Mouse (Mus musculus): ENCODE results near the gene Nkx2-3.

The Nkx2-3 gene

DNA sequence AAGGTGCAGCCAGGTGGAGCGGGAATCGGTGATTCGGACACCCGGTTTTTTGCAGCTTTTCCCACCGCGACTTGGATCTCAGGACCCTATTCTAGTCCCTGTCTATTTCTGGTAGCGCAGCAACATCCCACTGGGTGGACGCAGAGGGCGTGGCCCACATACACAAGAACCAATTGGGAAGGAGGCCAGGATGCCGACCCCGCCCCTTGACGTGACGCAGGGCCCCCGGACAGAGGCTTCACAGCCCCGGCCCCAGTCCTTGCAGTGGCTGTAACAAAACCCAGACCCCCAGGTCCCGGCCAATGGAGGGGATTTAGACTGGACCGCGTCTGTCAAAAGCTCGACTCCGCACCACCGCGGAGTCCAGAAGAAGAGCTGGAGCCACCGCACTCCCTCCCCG, at the start of gene Nkx2-3:
Gene Nkx2-3, plus strand, starts transcription at position 275 of the 400 bp plus-strand sequence.
- DNase-seq = peak in 1 of 2 experiments; percentile 20

DNA sequence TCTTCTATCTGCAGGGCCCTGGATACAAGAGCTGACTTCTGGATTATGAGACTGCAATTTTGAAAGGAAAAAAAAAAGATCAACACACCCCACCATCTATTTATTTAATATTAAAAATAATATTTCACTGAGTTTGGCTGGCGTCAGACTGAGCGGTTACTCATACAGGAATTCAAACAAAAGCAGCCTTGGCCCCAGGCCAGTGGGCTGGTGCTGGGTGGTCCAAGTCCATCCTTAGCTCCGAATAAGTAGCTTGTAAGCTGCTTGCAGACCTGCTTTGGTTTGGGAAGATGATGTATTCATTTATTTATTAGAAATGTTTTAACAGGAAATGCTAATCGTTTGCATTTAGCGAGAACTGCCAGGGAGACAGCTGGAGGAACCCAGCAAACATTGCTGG, 49.0 kb upstream of the Nkx2-3 start:
- DNase-seq = no peak

DNA sequence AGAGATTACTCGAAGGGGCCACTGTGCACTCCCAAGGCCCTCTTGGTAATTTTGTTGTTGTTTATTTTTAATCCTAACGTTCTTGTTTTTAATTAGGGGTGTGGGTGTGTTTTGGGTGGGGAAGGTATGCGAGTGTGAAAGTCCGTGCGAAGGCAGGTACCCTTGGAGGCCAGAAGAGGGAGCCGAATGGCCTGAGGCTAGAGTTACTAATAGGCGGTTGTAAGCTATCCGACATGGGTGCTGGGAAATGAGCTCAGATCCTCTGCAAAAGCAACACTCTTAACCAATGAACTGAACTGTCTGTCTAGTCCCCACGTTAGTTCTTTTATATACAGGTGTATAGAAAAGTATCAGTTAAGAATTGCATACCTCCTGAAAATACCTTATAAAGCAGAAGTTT, 43.8 kb upstream of the Nkx2-3 start:
- no peak for DNase-seq

DNA sequence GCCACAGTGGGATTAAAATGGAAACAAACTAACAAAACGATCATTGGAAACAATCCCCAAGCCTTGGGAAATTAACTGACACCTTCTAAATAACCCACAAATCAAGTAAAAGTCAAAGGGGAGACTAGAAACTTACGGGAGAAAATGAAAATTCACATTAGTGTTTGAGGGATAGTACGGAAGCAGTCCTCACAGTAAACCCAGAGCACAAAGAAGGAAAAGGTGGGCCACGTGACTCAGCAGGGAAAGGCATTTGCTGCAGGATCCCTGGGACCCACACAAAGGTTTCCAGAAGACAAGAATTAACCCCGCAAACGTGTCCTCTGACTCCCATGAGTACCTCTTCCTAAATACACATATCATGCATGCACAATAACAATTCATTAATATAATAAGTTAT, 43.0 kb upstream of the Nkx2-3 start:
- no peak for DNase-seq

DNA sequence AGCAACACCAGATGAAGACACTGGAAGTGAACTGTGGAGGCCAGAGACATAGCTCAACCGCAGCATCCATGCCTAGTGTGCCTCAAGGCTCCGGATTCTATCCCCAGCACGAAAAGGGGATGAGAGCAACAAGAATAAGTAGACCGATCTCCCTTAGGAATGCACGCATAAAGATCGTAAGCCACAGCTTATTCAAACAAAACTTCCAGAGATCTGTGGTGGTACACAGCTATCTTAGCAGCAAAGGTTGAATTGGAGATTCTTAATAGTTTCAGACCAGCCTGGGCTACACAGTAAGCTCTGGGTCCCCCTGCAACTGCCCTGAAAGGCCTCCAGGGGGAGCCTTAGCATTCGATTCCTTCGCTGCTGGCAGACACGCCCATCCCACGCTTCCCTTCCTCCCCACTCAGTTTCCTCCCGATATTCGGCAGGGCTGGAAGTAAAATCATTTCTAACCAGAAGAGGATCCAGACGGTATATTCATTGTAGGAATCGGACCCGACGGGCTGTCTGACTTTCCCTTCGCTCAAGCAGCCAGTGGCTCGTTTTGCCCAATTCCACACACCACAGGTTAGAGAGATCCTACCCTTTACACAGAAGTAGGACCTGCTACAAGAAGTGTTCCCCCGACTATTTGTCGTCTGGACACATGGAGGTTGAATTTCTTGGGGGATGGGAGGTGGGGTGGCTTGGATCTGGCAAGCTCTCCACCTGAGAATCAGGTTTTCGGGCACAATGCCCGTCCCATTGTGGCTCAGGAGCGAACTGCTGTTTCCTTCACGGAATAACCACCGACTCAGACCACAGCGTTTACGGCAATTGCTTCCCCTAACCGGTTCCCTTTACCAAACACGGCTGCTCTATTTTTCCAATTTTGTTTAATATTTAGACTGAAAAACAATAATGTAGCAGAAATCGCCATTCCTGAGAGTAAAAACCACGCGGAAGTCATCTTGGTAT, 41.0 kb upstream of the Nkx2-3 start:
- DNase-seq = peak; percentile 67 to 72

DNA sequence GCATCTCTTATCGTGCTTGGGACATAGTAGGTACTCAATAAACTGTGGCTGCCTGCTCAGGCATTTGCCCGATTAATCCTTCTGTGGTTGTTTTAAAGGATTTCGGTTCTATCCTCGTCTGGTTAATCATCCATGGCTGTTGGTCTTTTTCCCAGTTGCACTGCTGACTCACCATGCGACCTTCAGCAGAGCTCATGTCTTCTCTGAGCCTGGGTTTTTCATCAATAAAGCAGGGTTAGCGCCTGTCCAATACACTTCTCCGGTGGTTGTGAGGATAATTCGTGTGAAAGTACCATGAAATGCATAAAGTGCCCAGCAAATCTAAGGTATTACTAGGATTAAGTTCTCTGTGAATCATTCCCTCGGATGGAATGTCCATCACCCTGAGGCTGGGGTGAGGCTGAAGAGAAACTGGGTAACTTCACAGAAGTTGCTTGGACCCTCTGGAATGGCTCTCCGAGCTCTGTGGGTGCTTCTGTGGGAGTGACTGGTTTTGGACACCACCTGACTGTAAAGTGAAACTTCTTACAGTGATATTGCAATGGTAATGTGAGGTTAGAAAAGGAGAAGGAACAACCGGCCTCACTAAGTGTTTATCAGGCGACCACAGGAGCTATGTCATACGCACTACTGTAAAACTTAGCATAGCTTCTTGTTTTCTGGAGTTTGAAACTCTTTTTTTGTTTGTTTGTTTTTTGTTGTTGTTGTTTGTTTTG, 32.9 kb upstream of the Nkx2-3 start:
- no peak for DNase-seq

DNA sequence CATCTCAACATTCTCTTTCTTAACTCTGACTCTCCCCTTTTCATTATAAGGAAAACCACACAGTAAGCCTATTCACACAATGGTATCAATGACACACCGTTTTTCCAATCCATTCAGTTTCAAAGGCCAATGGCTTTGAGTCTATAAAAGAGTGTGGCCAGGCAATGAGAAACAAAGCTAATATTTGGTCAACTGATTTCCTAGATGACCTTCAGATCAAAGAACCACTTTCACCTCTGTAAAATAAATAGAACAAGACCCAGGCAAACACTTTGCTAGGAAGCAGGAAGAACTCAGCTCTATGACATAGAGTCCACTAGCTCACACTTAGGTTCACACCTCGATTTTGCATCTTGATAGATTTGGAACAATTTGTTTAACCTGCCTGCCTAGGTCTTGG, 30.9 kb upstream of the Nkx2-3 start:
- no peak for DNase-seq

DNA sequence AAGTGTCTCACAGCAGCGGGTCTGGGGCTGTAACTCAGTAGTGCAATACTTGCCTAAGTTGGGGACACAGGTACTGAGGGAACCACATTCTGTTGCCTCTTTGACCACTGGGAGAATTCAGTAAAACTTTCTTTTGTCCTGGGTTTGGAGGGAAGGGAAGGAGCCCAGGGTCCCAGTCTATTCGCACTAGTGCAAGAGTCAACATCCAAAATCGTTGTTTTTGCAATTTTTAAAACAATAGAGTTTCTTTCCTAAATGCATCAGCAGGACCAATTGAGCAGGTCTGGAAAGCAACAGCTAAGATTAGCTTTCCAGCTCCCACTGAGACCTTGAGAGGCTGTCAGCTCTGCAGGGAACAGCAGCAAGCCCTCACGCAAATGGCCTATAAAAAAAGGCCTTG, 28.9 kb upstream of the Nkx2-3 start:
- no peak for DNase-seq

DNA sequence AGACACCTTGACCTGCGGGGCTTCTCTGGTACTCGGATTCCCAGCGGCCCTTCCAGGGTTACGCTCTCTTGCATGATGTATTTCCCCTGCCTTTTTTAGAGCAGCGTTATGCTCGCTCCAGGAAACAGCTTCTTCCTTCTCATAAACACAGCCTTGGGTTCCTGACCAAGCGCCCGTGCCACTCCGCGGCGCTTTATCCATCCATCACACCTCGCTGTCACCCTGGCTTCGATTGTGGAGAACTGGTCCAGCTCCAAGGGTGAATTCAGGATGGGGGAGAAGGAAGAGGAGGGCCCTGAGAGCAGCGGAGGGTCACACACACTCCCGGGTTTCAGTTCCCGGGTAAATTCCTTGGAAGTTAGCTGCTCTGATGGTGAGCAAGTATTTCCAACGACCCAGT, 28.5 kb upstream of the Nkx2-3 start:
- no peak for DNase-seq

DNA sequence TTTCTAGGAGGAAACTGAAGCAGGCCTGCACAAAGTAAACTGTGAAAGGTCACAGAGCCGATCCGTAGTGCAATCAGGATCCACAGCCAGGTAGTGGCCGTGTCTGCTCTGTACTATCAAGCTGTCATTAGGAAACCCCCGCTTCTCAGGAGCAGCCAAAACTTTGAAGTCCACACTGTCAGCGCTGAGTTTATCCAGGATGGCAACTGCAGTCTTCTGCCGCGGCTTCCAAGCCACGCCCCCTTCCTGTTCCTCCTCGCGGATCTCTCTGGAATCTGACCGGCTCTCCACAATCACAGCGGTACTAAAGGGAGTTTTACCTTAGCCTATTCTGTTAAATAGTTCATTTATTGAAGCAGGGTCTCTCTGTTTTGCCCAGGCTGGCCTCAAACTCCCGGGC, 27.3 kb upstream of the Nkx2-3 start:
- DNase-seq = no peak

DNA sequence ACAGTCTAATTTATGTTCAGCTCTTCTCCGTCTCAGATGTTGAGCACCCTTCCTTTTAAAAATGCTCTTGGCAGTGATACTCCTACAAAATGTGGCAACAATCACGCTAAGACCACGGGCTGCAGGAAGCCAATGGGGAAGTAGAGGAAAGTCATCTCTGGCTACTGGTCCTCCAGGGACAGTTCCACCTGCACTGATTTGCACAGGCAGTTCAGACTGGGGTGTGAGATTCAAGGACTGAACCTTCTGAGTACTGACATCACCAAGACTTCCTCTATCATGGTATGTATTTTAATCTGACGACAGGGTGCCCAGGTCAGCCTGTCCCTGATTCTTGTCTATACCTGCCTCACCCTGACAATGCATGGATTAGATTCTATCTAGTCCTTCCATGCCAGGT, 20.1 kb upstream of the Nkx2-3 start:
- no peak for DNase-seq

DNA sequence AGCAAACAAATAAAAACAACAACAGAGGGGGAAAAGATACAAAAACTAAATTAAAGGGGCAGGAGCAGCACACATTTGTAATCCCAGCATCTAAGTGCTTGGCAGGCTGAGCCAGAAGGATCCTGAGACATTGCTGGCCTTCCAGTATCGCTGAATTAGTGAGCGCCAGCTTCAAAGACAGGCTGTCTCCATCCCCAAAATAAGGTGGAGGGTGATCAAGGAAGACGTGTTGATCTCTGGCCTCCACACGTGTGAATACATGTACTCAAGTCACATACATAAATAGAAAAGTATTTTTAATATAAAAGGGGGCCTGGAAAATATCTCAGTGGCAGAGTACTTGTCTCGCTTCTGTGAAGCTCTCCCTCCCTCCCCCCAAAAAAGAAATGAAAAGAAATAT, 15.1 kb upstream of the Nkx2-3 start:
- DNase-seq = no peak

DNA sequence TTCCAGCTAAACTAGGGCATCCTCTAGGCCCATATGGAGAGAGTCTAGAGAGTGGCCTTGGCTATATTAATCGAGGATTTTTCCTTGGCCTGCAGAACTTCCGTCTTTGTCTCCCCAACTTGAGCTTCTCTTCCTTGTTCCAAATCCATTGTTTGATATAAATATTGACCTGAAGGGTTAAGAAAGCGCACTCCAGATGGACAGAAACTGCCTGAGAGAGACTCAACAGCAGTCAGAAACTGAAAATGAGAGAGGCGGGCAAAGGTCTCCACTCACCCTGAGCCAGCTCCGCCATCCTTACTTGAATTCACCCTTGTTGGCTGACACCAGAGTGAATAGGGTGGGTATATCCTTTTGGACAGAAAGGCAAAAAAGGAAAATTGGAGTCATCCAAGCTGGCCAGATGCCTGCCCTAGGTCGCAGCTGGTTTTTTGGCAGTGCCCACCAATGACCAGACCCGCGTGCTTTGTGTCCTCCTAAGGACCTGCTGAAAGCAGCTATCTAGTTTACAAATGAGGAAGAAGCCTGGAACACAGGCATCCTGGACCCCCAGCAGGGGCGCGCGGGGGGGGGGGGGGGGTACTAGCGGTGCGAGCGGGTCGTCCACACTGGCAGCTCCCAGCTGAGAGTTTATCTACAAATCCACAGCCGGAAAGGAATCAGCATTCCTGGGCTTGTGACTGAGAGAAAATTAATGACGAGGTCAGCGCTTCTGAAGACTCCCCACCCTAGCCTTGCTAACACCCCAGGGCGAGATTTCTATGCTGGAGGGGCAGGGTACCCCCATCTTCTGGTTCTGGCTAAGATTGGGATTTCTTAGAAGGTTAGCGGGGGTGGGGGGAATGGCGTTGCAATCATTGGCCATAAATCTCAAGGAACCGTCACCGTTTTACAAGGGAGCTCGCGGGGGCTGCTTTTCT, 13.1 kb upstream of the Nkx2-3 start:
- no peak for DNase-seq

DNA sequence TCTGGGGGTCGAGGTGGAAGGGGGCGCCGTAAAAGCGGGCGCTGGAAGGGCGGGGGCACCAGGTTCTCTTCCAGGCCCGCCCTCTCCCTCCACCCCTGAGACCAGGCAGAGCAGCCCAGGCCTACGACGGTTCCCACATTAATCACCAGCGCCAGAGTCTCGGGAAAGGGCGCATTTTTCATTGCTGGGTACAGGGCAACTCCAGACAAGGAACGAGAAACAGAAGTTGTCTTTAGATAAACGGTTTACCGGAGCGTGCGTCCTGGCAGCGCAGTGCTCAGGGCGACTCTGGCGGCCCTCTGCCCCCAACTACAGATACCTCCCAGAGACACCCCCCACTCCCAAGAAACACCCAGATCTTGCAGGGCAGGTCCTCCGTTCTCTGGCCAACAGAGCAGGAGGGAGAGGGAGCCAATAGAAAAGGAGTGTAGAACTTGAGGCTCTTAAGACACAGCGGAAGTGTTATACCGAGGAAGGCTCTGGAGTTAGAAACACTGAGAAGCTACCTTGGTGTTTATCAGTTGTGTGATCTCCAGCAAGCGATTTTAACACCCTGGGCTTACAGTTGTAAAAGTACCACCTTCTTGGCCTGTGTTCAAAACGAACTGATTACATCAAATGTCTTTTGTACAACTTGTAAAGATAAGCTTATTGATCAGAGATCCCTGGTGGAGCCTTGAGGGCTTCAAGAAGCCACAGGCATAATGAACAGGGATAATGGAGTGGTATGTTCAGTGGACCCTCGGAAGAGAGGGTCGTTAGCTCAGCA, 12.2 kb upstream of the Nkx2-3 start:
- no peak for DNase-seq

DNA sequence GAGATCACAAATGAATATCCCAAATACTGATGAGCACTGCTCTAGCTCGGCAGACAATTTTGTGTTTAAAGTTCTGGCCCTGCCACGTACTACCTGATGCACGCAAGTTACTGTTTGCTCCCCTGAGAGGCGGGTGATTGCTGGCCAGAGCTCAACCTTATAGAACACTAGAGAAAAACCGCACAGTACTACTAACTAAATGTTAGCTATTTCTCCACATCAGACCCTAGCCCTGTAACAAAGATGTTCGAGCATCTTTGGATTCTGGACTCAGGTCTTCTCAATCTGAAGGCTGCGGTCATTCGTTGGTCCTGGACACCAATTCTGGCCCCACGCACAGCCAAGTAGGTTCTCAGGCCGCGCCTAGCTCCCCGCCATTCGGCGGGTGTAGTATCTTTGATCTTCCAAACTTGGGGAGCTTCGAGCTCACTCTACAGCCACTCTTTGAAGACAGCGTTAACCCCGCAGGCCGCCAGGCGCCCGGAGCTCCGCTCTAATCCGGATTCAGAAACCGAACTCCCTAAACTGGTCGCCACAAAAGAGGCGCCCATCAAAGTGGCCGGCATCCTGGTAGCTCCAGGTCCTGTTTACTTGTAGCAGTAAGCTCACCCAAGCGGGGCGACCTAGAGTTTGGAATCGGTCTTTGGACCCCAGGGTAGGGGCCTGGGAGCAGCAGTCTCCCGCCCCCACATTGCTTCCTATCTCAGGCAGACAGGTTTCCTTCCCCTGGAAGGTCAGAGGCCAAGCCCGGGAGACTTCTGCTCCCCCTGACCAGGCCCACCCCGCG, 11.4 kb upstream of the Nkx2-3 start:
- no peak for DNase-seq

DNA sequence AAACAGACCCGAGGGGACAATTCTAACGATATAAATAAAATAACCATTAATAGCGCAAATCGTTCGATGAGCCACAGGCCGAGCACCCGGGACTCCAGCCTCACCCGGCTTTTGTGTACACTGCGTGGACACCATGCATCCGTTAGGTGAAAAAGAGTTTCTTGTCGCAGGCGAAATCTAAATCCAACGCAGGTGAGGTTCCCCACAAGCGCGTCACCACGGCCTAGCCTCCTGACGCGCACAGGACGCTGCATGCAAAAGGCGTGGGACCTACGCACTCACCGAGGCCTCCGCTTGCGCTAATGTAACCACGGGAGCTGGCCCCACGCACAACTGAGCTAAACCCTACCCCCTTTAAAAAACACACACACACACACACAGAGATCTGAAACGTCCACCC, 10.7 kb upstream of the Nkx2-3 start:
- no peak for DNase-seq

DNA sequence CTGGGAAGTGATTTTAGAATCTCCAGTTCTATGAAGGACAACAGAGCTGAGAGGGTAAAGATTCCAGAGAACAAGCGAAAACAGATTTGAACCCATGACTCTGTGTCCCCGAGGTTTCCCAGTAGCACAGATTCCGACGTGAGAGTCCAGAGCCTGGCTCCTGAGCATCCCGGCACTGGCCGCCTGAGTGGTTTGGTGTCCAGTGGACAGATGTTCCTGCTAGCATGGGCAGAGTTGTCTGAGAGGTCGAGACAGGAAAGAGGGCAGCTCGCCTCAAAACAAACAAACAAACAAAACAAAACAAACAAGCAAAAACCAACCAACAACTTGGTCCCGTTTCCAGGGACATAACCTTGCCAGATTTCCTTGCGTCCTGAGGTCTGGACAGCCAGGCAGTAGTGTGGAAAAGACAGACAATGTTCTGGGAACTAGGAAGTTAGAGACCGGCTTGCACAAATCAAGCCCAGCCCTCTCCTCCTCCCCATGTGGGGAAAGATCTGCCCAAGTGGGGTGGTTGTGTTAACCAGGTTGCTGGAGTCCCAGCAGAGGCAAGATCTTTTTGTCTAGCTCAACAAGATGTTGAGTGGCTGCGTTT, 10.0 kb upstream of the Nkx2-3 start:
- DNase-seq = no peak

DNA sequence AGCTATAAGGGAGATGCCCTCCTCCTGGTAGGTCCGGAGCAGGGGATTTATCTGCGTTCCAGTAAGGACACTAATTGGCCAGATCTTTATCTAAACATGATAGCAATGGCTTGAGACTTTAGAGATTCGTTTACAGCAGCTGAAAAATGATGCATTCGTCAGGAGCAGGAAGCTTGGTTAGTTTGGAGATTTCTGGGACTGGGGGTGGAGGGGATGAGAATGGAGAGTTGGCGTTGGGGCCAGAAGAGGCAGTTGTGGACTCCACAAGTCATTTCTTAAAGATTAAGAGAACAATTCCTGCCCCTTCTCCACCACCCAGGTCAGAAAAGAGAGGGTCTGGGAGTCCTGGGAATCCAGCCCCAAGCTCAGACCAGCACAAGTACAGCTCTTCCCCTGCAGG, 8.6 kb upstream of the Nkx2-3 start:
- no peak for DNase-seq

DNA sequence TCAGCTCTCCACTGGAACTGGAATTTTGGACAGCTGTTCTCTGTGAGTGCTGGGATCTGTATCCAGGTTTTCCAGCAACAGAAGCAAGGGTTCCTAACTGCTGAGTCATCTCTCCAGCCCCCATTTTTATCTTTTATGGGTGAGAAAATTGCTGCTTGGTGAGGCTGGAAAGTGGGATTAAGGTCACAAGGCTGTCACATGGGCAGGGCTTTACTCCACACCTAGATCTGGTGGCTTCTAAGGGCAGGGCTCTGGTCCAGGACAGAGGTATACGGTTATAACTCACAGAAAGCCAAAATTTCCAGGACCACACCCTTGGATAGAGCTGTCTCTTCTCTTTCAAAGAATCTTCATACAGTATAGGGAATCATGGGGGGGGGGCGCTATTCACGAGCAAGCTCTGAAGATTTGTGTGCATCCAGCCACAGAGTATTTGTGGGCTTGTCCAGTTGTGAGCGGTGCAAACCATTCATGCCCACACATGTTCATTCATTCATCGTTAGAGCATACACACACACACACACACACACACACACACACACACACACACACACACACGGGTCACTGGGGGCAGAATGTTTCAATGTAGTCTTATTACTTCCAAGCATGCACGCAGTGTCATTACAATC, 7.5 kb upstream of the Nkx2-3 start:
- no peak for DNase-seq
